Mouse (Mus musculus): ENCODE results near the gene Dnajc5. TPM values are rescaled to one million over a fixed set of nuclear protein-coding genes. Genes with fewer than 3 reads are reported as not detected.
A peak's percentile ranks its signal among the peaks of the same experiment; 100 is the strongest.

Gene Dnajc5
- polyA plus RNA-seq, 1 experiment from 2014 or later, result 286 TPM

DNA sequence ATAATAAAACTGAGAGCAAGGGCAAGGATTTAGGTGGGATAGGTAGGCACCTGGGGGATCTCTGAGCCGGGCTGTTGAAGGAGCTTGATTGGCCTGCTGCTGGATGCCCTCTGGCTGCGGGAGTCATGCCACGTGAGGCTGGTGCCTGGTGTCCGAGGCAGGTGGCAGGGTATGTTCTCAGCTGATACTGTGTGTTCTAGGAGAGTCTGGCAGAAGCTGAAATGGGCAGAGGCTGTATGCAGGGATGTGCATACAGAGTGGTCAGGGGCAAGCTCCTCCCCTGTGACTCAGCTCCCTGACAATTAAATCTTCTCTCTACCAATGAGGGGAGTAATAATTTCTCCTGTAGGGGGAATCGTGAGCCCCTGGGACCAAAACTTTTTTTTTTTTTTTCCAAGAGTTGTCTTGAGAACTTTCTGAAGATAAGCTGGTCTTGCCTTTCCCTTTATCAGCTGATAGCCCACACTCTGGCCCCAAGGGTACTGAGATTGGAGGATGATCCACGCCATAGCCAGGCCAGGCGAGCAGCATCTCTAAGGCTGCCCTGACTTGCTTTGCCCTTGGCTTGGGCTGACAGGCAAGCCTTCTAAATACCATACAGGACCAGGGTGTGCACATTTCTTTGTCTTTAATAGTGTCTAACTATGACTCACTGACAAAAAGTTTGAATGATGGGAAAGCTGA is 77.2 kb downstream of the Dnajc5 start:
- no peak overlapping the region; the same call in none of the 2 replicates for H3K9ac ChIP-seq (ENCODE audit: low read depth, low read length)
- peaks cover 33% of the 10 kb centered on the region for H3K4me1 ChIP-seq (ENCODE audit: control insufficient read depth, insufficient read depth, low read depth, low read length)
- no peak overlapping the region for H3K27ac ChIP-seq (ENCODE audit: low read depth, low read length)
- H3K27me3 ChIP-seq (replicated peaks; ENCODE audit: control insufficient read depth, insufficient read depth, low read length), result no peaks in the 10 kb centered on the region
- WGBS, result 72% methylated on average over 7 of the region's 7 CpGs
- H3K9me3 ChIP-seq (ENCODE audit: control insufficient read depth, low read length), result no peaks in the 10 kb centered on the region
- no peak for ATAC-seq
- peaks cover 3% of the 10 kb centered on the region; the same call in 1 of the 2 replicates for H3K36me3 ChIP-seq (ENCODE audit: control insufficient read depth, insufficient read depth, low read length)
- peak overlapping the region; percentile 92 for H3K4me2 ChIP-seq (ENCODE audit: low read length)
- no peak overlapping the region for H3K4me3 ChIP-seq (ENCODE audit: low read length)

DNA sequence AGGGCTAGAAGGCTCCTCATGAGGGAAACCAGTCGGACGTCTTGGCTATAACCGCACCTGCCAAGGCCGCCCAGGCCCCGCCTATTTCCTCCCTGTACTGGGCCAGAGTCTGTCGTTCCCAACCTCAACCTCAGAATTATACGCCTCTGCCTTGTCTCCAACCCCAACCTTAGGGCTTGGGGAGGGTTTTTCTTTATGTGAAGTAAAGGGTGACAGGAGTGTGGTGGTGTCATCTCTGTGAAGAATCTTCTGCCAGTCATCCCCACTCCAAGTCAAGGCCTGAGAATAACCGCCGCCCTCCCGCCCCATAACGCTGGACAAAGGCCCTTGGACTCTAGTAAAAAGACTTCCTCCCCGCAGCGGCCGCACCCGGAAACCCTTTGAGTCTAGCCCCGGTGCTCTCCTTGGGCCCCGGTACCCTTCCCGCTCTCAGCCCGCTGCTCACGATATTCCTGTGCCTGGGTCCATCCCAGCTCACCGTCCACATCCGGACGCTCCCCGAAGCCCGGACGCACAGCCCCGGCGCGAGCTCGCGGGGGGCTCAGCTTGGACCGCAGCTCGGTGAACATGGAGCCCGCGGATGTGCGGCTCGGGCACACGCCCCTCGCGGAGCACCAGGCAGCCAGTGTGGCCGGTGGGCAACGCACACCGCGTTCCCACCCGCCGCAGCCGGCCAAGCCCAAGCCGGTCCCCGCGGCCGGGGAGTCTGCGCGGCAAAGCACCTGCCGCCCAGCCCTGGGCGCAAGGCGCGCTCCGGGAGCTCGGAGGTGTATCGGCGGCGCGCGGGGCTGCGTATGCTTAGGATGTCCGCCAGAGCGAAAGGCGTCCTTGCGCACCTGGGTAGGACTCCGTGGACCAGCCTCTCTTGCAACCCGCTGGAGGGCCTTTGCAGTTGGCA is 78.4 kb downstream of the Dnajc5 start, which contains the start of gene Samd10:
TSS of gene Samd10 (minus strand) at position 759 of the 898 bp plus-strand sequence.
- peak; percentile 45 for ATAC-seq
- Histone ChIP-seq H3K27ac (ENCODE audit: low read depth, low read length) (peak within 1 kb of the TSS; percentile 94), H3K9ac (ENCODE audit: low read depth, low read length) (peak within 1 kb of the TSS; percentile 94), H3K9me3 (ENCODE audit: control insufficient read depth, low read length) (no peaks in the 10 kb centered on the region), H3K4me3 (ENCODE audit: low read length) (peak within 1 kb of the TSS; percentile 79), H3K4me2 (ENCODE audit: low read length) (peak within 1 kb of the TSS; percentile 92), H3K4me1 (ENCODE audit: control insufficient read depth, insufficient read depth, low read depth, low read length) (peaks cover 33% of the 10 kb centered on the region), H3K36me3 (ENCODE audit: control insufficient read depth, insufficient read depth, low read length) (peaks cover 3% of the 10 kb centered on the region; the same call in 1 of the 2 replicates), H3K27me3 (replicated peaks; ENCODE audit: control insufficient read depth, insufficient read depth, low read length) (no peaks in the 10 kb centered on the region)
- WGBS, result 2% methylated on average over 71 of the region's 71 CpGs

DNA sequence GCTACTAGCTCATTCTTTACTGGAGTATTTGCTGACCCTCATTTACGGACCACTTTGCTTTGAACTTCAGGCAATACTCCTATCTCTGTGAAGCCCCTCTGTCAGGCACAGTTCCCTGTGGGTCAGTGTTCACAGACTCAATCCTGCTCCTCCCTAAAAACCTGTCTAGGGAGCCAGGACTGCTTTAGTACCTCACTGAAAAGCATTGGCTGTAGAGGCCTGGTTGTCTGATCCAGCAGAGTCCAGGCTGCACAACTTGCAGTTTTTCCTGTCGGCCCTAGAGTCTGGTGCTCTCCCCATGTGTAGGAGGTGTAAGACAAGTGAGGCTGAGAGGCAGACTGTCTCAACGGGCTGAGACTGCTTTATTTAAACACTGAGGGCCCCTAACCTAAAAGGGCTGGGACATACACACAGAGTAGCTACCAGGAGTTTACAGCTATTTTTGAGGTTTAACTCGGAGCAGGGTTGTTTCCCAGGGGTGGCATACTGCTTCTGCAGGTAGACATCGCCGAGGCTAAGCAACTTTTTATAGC is 80.0 kb downstream of the Dnajc5 start:
- 71% methylated on average over 6 of the region's 6 CpGs for WGBS
- Histone ChIP-seq H3K9ac (ENCODE audit: low read depth, low read length) (peak overlapping the region; percentile 66), H3K27ac (ENCODE audit: low read depth, low read length) (no peak overlapping the region; the same call in 1 of the 2 replicates), H3K36me3 (ENCODE audit: control insufficient read depth, insufficient read depth, low read length) (peaks cover 1% of the 10 kb centered on the region; the same call in 1 of the 2 replicates), H3K27me3 (replicated peaks; ENCODE audit: control insufficient read depth, insufficient read depth, low read length) (no peaks in the 10 kb centered on the region), H3K9me3 (ENCODE audit: control insufficient read depth, low read length) (no peaks in the 10 kb centered on the region), H3K4me1 (ENCODE audit: control insufficient read depth, insufficient read depth, low read depth, low read length) (peaks cover 33% of the 10 kb centered on the region), H3K4me2 (ENCODE audit: low read length) (peak overlapping the region; percentile 82), H3K4me3 (ENCODE audit: low read length) (peak overlapping the region; percentile 94)
- no peak for ATAC-seq

DNA sequence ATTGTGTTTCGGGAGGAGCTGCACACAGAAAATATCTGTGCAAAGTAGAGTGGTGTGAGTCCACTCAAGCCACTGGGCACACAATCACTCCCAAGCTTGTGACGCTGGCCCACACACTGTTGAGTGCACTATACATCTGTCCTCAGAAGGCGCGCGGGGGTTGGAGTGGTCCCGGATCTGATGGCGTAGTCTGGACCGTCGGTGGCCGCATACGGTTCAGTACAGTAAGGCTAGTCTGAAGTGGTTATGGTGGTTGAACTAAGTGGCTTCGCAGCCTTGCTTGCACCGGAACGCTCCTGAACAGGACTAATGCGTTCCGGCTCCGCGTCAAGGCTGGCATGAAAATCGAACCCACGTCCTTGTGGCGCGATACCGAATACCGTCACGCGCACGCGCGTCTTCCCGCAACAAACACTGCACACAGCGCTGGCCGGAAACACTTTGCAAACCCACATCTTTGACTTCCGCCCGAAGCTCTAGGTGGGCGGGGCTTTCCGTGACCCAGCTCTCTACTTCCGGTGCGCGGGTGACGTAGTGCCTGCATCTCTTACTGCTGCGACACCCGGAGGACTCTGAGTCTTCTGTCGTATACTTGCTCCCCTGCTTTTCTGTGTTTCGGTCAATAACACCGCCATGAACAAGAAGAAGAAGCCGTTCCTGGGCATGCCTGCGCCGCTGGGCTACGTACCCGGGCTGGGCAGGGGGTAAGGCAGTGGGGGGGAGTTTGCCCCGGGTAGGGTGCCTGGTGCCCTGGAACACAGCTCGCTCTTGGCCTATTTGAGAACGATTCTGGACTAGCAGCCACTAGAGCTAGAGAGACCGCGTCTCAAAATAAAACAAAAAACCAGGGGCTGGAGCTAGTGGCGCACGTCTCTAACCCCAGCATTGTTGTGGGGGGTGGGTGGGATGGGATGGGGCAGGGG is 80.8 kb downstream of the Dnajc5 start:
- Histone ChIP-seq H3K27me3 (replicated peaks; ENCODE audit: control insufficient read depth, insufficient read depth, low read length) (no peaks in the 10 kb centered on the region), H3K4me3 (ENCODE audit: low read length) (peak overlapping the region; percentile 94), H3K4me2 (ENCODE audit: low read length) (peak overlapping the region; percentile 82), H3K9ac (ENCODE audit: low read depth, low read length) (peak overlapping the region; percentile 95), H3K36me3 (ENCODE audit: control insufficient read depth, insufficient read depth, low read length) (no peaks in the 10 kb centered on the region; the same call in 1 of the 2 replicates), H3K27ac (ENCODE audit: low read depth, low read length) (peak overlapping the region; percentile 82), H3K4me1 (ENCODE audit: control insufficient read depth, insufficient read depth, low read depth, low read length) (peaks cover 33% of the 10 kb centered on the region), H3K9me3 (ENCODE audit: control insufficient read depth, low read length) (no peaks in the 10 kb centered on the region)
- WGBS, result 2% methylated on average over 57 of the region's 57 CpGs
- peak; percentile 95 for ATAC-seq

DNA sequence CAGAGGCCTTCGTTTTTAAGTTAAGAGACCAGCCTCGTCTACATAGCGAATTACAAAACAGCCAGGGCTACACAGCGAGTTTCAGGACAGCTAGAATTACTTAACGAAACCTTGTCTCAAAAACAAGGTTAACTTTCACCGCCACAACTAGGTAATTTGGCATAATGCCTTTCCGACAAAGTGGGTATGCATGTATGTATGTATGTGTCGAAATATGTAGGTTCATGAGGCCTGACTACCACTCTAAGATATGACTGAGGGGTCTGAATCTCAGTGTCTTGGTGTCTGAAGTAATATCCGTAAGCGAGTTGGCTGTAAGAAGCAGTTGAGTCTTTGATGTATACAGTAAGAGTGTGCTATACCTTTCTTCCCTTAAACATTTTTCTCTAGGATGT is 81.5 kb downstream of the Dnajc5 start:
- H3K4me1 ChIP-seq (ENCODE audit: control insufficient read depth, insufficient read depth, low read depth, low read length), result peaks cover 33% of the 10 kb centered on the region
- H3K4me2 ChIP-seq (ENCODE audit: low read length), result peak overlapping the region; percentile 82
- peak overlapping the region; percentile 95 for H3K9ac ChIP-seq (ENCODE audit: low read depth, low read length)
- peak overlapping the region; percentile 82 for H3K27ac ChIP-seq (ENCODE audit: low read depth, low read length)
- peak overlapping the region; percentile 94 for H3K4me3 ChIP-seq (ENCODE audit: low read length)
- WGBS, result 29% methylated on average over 10 of the region's 10 CpGs
- H3K36me3 ChIP-seq (ENCODE audit: control insufficient read depth, insufficient read depth, low read length), result no peaks in the 10 kb centered on the region; the same call in 1 of the 2 replicates
- no peaks in the 10 kb centered on the region for H3K9me3 ChIP-seq (ENCODE audit: control insufficient read depth, low read length)
- H3K27me3 ChIP-seq (replicated peaks; ENCODE audit: control insufficient read depth, insufficient read depth, low read length), result no peaks in the 10 kb centered on the region
- ATAC-seq, result no peak

DNA sequence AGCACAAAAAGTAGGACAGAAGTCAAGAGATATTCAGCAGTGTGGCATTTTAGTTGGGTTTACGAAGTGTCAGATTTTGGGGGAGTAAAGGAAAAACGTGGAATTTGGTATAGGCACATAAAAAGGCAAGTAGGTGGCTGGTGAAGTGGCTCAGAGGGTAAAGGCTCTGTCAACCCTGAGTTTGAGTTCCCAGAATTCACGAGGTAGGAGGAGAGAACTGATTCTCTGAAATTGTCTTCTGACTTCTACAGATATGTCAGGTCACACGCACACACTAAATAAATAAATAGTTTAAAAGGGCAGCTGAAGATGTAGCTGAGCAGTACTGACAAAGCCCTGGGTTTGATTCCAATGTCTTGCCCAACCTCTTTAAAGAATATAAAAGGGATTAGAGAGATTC is 82.1 kb downstream of the Dnajc5 start:
- no peak for ATAC-seq
- Histone ChIP-seq H3K9ac (ENCODE audit: low read depth, low read length) (no peak overlapping the region), H3K9me3 (ENCODE audit: control insufficient read depth, low read length) (no peaks in the 10 kb centered on the region), H3K4me3 (ENCODE audit: low read length) (no peak overlapping the region), H3K4me1 (ENCODE audit: control insufficient read depth, insufficient read depth, low read depth, low read length) (peaks cover 30% of the 10 kb centered on the region), H3K27ac (ENCODE audit: low read depth, low read length) (no peak overlapping the region), H3K4me2 (ENCODE audit: low read length) (peak overlapping the region; percentile 82), H3K36me3 (ENCODE audit: control insufficient read depth, insufficient read depth, low read length) (no peaks in the 10 kb centered on the region), H3K27me3 (replicated peaks; ENCODE audit: control insufficient read depth, insufficient read depth, low read length) (no peaks in the 10 kb centered on the region)
- WGBS, result 81% methylated on average over 4 of the region's 4 CpGs

Small RNA genes lying within 50 kb of the gene (microRNA-seq; reads per million reads assigned to microRNA genes)
- gene Mir7006, result not detected

Other genes starting within 250 kb of the Dnajc5 start
- 13.0 and 15.6 TPM in 2 replicates for gene Gmeb2, start 232.4 kb upstream of the Dnajc5 start, polyA plus RNA-seq (2015; fragmentation: Nextera tagmentation; extraction: Ambion mirVana)
- 1,680 and 1,967 TPM in 2 replicates for gene Stmn3, start 206.0 kb upstream of the Dnajc5 start, polyA plus RNA-seq (2015; fragmentation: Nextera tagmentation; extraction: Ambion mirVana)
- gene Rtel1, start 200.7 kb upstream of the Dnajc5 start, polyA plus RNA-seq (2015; fragmentation: Nextera tagmentation; extraction: Ambion mirVana), result 33.7 and 38.2 TPM in 2 replicates
- 75.0 and 83.7 TPM in 2 replicates for gene Zgpat, start 155.6 kb upstream of the Dnajc5 start, polyA plus RNA-seq (2015; fragmentation: Nextera tagmentation; extraction: Ambion mirVana)
- 83.5 and 87.2 TPM in 2 replicates for gene Arfrp1, start 155.1 kb upstream of the Dnajc5 start, polyA plus RNA-seq (2015; fragmentation: Nextera tagmentation; extraction: Ambion mirVana)
- 46.4 and 56.5 TPM in 2 replicates for gene Lime1, start 140.4 kb upstream of the Dnajc5 start, polyA plus RNA-seq (2015; fragmentation: Nextera tagmentation; extraction: Ambion mirVana)
- gene Zbtb46, start 61.1 kb upstream of the Dnajc5 start, polyA plus RNA-seq (2015; fragmentation: Nextera tagmentation; extraction: Ambion mirVana), result 19.1 and 22.7 TPM in 2 replicates
- gene Abhd16b, start 27.3 kb upstream of the Dnajc5 start, polyA plus RNA-seq (2015; fragmentation: Nextera tagmentation; extraction: Ambion mirVana), result 0.09 TPM in 1 of 2 replicates, not detected in the other
- 121 and 126 TPM in 2 replicates for gene Tpd52l2, start 23.3 kb upstream of the Dnajc5 start, polyA plus RNA-seq (2015; fragmentation: Nextera tagmentation; extraction: Ambion mirVana)
- gene Uckl1, start 64.4 kb downstream of the Dnajc5 start, polyA plus RNA-seq (2015; fragmentation: Nextera tagmentation; extraction: Ambion mirVana), result 58.5 and 59.4 TPM in 2 replicates
- gene Prpf6, start 71.4 kb downstream of the Dnajc5 start, polyA plus RNA-seq (2015; fragmentation: Nextera tagmentation; extraction: Ambion mirVana), result 57.3 and 63.6 TPM in 2 replicates
- 44.9 and 65.1 TPM in 2 replicates for gene Zfp512b, start 72.3 kb downstream of the Dnajc5 start, polyA plus RNA-seq (2015; fragmentation: Nextera tagmentation; extraction: Ambion mirVana)
- gene Samd10, start 78.7 kb downstream of the Dnajc5 start, polyA plus RNA-seq (2015; fragmentation: Nextera tagmentation; extraction: Ambion mirVana), result 192 and 201 TPM in 2 replicates
- not detected in 2 replicates for gene Gm29797, start 136.5 kb downstream of the Dnajc5 start, polyA plus RNA-seq (2015; fragmentation: Nextera tagmentation; extraction: Ambion mirVana)
- gene Sox18, start 151.2 kb downstream of the Dnajc5 start, polyA plus RNA-seq (2015; fragmentation: Nextera tagmentation; extraction: Ambion mirVana), result 18.0 TPM in 2 replicates
- 47.7 and 50.0 TPM in 2 replicates for gene Tcea2, start 159.8 kb downstream of the Dnajc5 start, polyA plus RNA-seq (2015; fragmentation: Nextera tagmentation; extraction: Ambion mirVana)
- gene Rgs19, start 173.5 kb downstream of the Dnajc5 start, polyA plus RNA-seq (2015; fragmentation: Nextera tagmentation; extraction: Ambion mirVana), result 68.9 and 71.9 TPM in 2 replicates
- not detected in 2 replicates for gene Lkaaear1, start 178.0 kb downstream of the Dnajc5 start, polyA plus RNA-seq (2015; fragmentation: Nextera tagmentation; extraction: Ambion mirVana)
- gene Oprl1, start 194.5 kb downstream of the Dnajc5 start, polyA plus RNA-seq (2015; fragmentation: Nextera tagmentation; extraction: Ambion mirVana), result 93.8 and 96.3 TPM in 2 replicates
- gene Myt1, start 242.8 kb downstream of the Dnajc5 start, polyA plus RNA-seq (2015; fragmentation: Nextera tagmentation; extraction: Ambion mirVana), result 11.0 and 12.9 TPM in 2 replicates